Mouse (Mus musculus) myocyte (in vitro differentiated cells): ENCODE results near the gene Rnf151.

Experiments used
- MAX ChIP-seq: IDR thresholded peaks from one replicate; pipeline ENCODE4 v1.6.1; 2011; ENCODE audit warnings: low read depth, mild to moderate bottlenecking, control low read depth
- MYOG ChIP-seq, 3 experiments: IDR thresholded peaks; one replicate each; pipeline ENCODE4 v1.6.1; 2011; ENCODE audit warnings: control low read depth in 2 of 3, low read depth in 2 of 3, mild to moderate bottlenecking in 2 of 3; ENCODE audit not compliant: insufficient read length in 2 of 3, control insufficient read depth in 1 of 3, insufficient read depth in 1 of 3
- POLR2A ChIP-seq: IDR thresholded peaks from one replicate; pipeline ENCODE4 v1.6.1; 2011; ENCODE audit warnings: low read depth, mild to moderate bottlenecking, control low read depth, moderate library complexity; ENCODE audit not compliant: insufficient read length
- TCF12 ChIP-seq: IDR thresholded peaks from one replicate; pipeline ENCODE4 v1.6.1; 2011; ENCODE audit warnings: mild to moderate bottlenecking, control low read depth; ENCODE audit not compliant: poor library complexity, insufficient read depth, severe bottlenecking
- USF1 ChIP-seq: IDR thresholded peaks from one replicate; pipeline ENCODE4 v1.6.1; 2011; ENCODE audit warnings: low read depth, mild to moderate bottlenecking, control low read depth, moderate library complexity

GRCm38 (mm10) chr17:24677500-24678080, 40.3 kb downstream of the Rnf151 start:
- TF ChIP-seq POLR2A (no peak), MAX (no peak), TCF12 (no peak), MYOG (IDR thresholded peaks at IDR 0.05; ENCODE audit: control insufficient read depth in 1 of 3, insufficient read depth in 1 of 3, insufficient read length in 2 of 3, low read depth in 2 of 3) (no peak), USF1 (no peak)
